Mouse (Mus musculus) G1E (cell line): Measurements from ENCODE around the gene Egfem1.

ENCODE experiments used
- CTCF ChIP-seq: IDR thresholded peaks from 2 replicates; pipeline ENCODE4 v1.5.1; 2012; ENCODE audit warnings: low read depth, low read length, inconsistent platforms, mixed read lengths
- GATA1 ChIP-seq: IDR thresholded peaks from 2 replicates; pipeline ENCODE4 v1.6.1; 2012; ENCODE audit warnings: borderline replicate concordance, low read length, inconsistent platforms, mixed read lengths
- GATA2 ChIP-seq: IDR thresholded peaks from 2 replicates; pipeline ENCODE4 v1.6.1; 2012; ENCODE audit warnings: low read depth, low read length, inconsistent platforms, borderline replicate concordance
- POLR2AphosphoS5 ChIP-seq: IDR thresholded peaks from 2 replicates; pipeline ENCODE4 v1.6.1; 2012; ENCODE audit warnings: low read depth, low read length, inconsistent platforms; ENCODE audit not compliant: insufficient replicate concordance
- TAL1 ChIP-seq: conservative IDR thresholded peaks from 2 replicates; pipeline ENCODE4 v1.6.1; 2012; ENCODE audit warnings: low read depth, low read length, inconsistent platforms, mixed read lengths

DNA sequence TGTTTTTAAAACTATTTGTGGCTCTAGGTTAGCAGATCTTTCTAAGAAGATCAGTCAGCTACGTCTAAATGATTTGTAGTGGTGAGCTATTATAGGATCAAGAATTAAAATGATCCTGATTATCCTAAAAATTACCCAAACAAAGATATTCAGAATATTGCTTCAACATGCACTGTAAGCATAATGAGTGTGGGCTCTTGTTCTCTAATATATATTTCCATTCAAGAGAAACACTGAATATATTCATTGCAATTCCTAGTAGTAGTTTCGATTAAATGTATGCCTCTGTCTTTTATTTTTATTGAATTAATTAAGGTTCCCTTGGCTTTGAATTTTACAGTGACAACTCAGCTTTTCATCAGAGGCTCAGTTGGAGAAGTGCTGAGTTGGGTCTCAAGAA is 527.4 kb downstream of the Egfem1 start:
- TF ChIP-seq TAL1: no peak
- no peak for TF ChIP-seq CTCF
- TF ChIP-seq GATA1: no peak
- no peak for TF ChIP-seq POLR2AphosphoS5
- TF ChIP-seq GATA2: no peak
